Mouse (Mus musculus) intestine, embryonic 15.5 days (tissue): ENCODE data around the gene Cemip. TPM values are rescaled to one million over a fixed set of nuclear protein-coding genes. Genes with fewer than 3 reads are reported as not detected.
A peak's percentile ranks its signal among the peaks of the same experiment; 100 is the strongest.

Source experiments
- ATAC-seq: fragments of 200-750 bp; cut with Nextera tagmentation; 2 replicates; pipeline ENCODE4 v1.8.0; 2017; ENCODE audit warnings: moderate TSS enrichment, moderate library complexity
- H3K27ac ChIP-seq: fragments of 300-500 bp; sonication (generic); 2 replicates; pipeline ENCODE4 v1.5.1; 2015; ENCODE audit warnings: mild to moderate bottlenecking, inconsistent platforms
- H3K27me3 ChIP-seq: fragments of 300-500 bp; sonication (generic); replicated peaks from 2 replicates; pipeline ENCODE4 v1.6.1; 2015; ENCODE audit warnings: inconsistent platforms
- H3K36me3 ChIP-seq: fragments of 300-500 bp; sonication (generic); 2 replicates; pipeline ENCODE4 v1.6.1; 2015; ENCODE audit warnings: inconsistent platforms
- H3K4me1 ChIP-seq: fragments of 300-500 bp; sonication (generic); replicated peaks from 2 replicates; pipeline ENCODE4 v1.6.1; 2015; ENCODE audit warnings: inconsistent platforms
- H3K4me2 ChIP-seq: fragments of 300-500 bp; sonication (generic); replicated peaks from 2 replicates; pipeline ENCODE4 v1.6.1; 2015; ENCODE audit warnings: mild to moderate bottlenecking, inconsistent platforms
- H3K4me3 ChIP-seq: fragments of 300-500 bp; sonication (generic); replicated peaks from 2 replicates; pipeline ENCODE4 v1.5.1; 2015; ENCODE audit warnings: inconsistent platforms
- H3K9ac ChIP-seq: fragments of 300-500 bp; sonication (generic); 2 replicates; pipeline ENCODE4 v1.6.1; 2015; ENCODE audit warnings: inconsistent platforms
- H3K9me3 ChIP-seq: fragments of 300-500 bp; sonication (generic); 2 replicates; pipeline ENCODE4 v1.6.1; 2016; ENCODE audit warnings: inconsistent platforms
- WGBS: fragments of 180-500 bp; shearing (Covaris S2); methylation state at CpG from one replicate; pipeline ENCODE4 v1.1.7; 2015; 5-methylcytosine and 5-hydroxymethylcytosine counted together
- polyA plus RNA-seq: library from polyadenylated mRNA; unstranded; fragments of >200 nt; fragmentation: Nextera tagmentation; extraction: Ambion mirVana; gene quantifications from 2 replicates; pipeline ENCODE4 v1.2.1, GENCODE M21; 2015

Gene Cemip
- polyA plus RNA-seq, 1 experiment from 2014 or later, result 0.44 TPM

DNA sequence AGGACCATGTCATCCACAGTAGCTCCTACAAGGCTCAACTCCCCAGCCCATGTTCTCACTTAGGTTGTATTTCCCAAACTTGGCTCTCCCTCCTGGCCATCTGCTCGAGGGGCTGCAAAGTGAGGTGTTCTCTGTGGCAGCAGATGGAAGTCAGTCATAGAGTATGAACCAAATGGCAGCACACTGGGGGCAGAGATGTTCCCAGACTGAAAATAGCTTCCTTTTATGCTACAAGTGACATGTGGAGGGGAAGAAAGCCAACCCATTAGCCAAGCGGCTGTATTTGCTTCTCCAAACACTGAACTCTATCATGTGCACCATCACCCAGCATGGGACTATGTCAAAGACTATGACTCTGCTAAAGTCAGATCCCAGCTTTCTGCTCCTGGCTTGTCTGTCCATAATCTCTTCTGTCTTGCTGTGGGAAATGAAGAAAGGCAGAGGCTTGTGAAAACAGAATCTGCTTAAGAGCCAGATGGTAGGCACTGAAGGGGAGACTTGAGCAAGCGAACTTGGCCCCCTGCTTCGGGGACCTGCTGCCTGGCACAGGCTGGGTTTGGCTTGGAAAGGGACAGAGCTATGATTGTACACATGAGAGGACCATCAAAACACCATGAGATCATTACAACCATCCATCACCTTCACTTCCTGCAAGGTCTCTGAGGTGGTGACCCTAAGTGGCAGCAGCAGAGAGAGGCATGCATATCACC, 41.6 kb downstream of the Cemip start:
- Histone ChIP-seq H3K36me3 (no peaks in the 10 kb centered on the region), H3K4me3 (no peak overlapping the region), H3K27ac (no peak overlapping the region), H3K4me1 (no peaks in the 10 kb centered on the region), H3K9ac (no peak overlapping the region), H3K27me3 (no peaks in the 10 kb centered on the region), H3K4me2 (no peak overlapping the region), H3K9me3 (no peaks in the 10 kb centered on the region)
- no peak for ATAC-seq
- WGBS, result 78% methylated on average over 4 of the region's 4 CpGs

DNA sequence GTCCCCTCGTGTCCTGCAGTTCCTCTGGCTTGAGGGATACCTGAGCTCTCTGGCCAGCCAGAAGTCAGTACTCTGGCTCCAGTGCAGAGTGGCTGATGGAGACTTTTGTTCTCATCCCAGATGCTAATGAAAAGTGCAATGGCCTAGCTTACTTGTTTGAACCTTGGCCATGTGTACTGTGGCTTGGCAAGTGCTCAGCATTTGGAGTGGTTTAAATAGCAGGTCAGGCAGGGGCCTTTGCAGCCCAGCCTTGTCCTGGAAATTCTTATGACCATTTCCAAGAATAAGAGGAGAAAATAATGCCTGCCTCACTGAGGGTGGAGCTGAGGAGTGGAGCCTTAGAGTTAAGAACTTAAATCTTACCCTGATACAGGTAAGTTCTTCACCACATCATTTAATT, 43.6 kb downstream of the Cemip start:
- no peak for ATAC-seq
- no peaks in the 10 kb centered on the region for H3K36me3 ChIP-seq
- H3K27me3 ChIP-seq, result no peaks in the 10 kb centered on the region
- no peak overlapping the region for H3K4me2 ChIP-seq
- 67% methylated on average over 1 of the region's 1 CpGs for WGBS
- no peak overlapping the region for H3K4me3 ChIP-seq
- H3K9me3 ChIP-seq, result no peaks in the 10 kb centered on the region
- H3K27ac ChIP-seq, result no peak overlapping the region
- no peaks in the 10 kb centered on the region for H3K4me1 ChIP-seq
- no peak overlapping the region for H3K9ac ChIP-seq

DNA sequence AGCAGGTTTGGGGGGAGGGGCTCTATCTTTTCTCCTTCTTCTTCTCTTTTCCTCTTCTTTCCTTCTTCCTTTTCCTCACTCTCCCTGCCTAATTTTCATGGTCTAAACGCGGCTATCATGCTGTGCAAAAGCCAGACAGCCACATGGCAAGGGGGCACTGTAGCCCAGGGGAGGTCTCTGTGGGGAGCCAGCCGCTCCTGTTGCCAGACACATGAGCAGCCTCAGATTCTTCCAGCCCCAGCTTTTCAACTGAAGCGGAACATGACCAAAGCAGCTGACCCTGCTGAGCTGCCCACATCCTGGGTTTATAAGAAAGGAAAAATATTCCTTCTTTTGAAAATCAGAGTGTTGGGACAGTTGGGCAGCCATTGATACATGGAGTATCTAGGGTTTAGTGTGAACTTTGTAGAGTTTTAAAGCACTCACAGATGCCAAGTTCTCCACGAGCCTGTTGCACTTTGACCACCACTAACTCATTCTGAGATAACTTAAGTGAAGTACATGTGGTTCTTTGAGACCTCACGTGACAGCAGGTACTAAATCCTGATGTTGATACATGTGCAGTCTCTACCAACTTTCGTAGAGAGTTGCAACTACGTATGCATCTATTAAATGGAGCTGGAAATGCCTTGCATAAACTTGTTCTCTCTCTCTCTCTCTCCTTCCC, 46.3 kb downstream of the Cemip start:
- no peak overlapping the region for H3K27ac ChIP-seq
- 64% methylated on average over 8 of the region's 8 CpGs for WGBS

GRCm38 (mm10) chr7:84038642-84039041, 47.7 kb downstream of the Cemip start:
- no peaks in the 10 kb centered on the region for H3K4me1 ChIP-seq
- ATAC-seq, result no peak

More for the DNA sequence above, 46.3 kb downstream of the Cemip start:
- H3K27me3 ChIP-seq, result no peaks in the 10 kb centered on the region
- H3K9ac ChIP-seq, result no peak overlapping the region
- H3K36me3 ChIP-seq, result no peaks in the 10 kb centered on the region
- peak; percentile 77 for ATAC-seq
- H3K4me1 ChIP-seq, result no peaks in the 10 kb centered on the region
- no peak overlapping the region for H3K4me3 ChIP-seq
- H3K4me2 ChIP-seq, result no peak overlapping the region
- H3K9me3 ChIP-seq, result no peaks in the 10 kb centered on the region

GRCm38 (mm10) chr7:84032831-84033230, 53.5 kb downstream of the Cemip start:
- Histone ChIP-seq H3K36me3 (no peaks in the 10 kb centered on the region), H3K9ac (no peak overlapping the region), H3K9me3 (no peaks in the 10 kb centered on the region), H3K4me2 (no peak overlapping the region), H3K27ac (no peak overlapping the region), H3K4me1 (peaks cover 7% of the 10 kb centered on the region), H3K27me3 (no peaks in the 10 kb centered on the region), H3K4me3 (no peak overlapping the region)
- 83% methylated on average over 1 of the region's 1 CpGs for WGBS
- ATAC-seq, result no peak

More at GRCm38 (mm10) chr7:84038642-84039041, 47.7 kb downstream of the Cemip start:
- Histone ChIP-seq H3K36me3 (no peaks in the 10 kb centered on the region), H3K9ac (no peak overlapping the region), H3K27me3 (no peaks in the 10 kb centered on the region), H3K4me2 (no peak overlapping the region), H3K4me3 (no peak overlapping the region), H3K27ac (no peak overlapping the region), H3K9me3 (no peaks in the 10 kb centered on the region)
- 90% methylated on average over 10 of the region's 10 CpGs for WGBS

DNA sequence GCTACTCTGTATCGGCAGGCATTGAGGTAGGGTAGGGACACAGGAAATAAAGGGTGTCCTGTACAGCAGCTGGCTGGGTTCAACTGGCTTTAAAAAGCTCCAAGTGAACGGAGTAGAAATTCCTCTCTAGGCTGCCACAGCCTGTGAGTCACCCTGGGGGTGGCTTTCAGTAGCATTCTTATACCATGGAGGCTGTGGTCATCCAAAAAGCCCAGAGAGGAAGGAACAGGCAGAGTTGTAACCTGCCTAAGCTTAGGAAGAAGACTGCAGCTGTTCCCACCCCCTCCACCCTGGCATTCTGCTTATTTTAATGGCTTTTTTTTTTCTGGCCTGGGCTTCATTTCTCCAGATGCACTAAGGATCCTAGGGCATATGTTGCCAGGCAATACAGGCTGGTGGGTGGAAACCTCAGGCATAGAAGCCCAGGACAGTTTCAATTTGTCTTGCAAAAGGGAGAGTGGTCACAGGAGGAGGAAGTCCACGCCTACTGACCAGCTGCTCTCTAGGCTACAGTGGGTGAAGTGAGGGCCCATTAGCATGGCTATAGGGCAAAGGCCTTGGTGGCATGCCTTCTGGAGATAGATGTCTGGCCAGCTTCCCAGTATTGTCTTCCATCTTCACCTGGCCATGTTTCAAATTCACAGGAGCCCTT, 57.1 kb downstream of the Cemip start:
- H3K36me3 ChIP-seq, result no peaks in the 10 kb centered on the region
- no peak for ATAC-seq
- peaks cover 7% of the 10 kb centered on the region for H3K4me1 ChIP-seq
- no peak overlapping the region for H3K4me3 ChIP-seq
- no peak overlapping the region for H3K27ac ChIP-seq
- H3K9ac ChIP-seq, result no peak overlapping the region
- WGBS, result 36% methylated on average over 3 of the region's 3 CpGs
- no peak overlapping the region for H3K4me2 ChIP-seq
- H3K27me3 ChIP-seq, result no peaks in the 10 kb centered on the region
- no peaks in the 10 kb centered on the region for H3K9me3 ChIP-seq

DNA sequence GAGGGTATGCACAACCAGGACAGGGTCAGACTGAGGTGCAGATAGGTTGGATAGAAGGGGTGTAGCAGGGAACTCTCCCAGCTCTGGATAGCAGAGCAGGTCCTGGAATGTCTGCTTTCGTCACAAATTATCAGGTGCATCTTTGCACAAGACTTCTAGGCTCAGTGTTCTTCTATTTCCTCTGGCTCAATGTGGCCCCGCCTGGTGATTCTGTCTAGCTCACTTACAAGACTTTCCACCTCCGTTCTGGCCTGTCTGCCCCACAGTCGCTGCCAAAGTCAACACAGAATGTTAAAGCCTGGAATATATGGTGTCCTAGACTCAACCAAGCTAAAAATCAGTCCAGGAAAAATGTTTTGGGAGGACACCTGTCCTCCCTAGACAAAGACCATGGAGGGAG, 57.9 kb downstream of the Cemip start:
- Histone ChIP-seq H3K4me3 (no peak overlapping the region), H3K9me3 (no peaks in the 10 kb centered on the region), H3K9ac (no peak overlapping the region), H3K36me3 (no peaks in the 10 kb centered on the region), H3K4me1 (peaks cover 7% of the 10 kb centered on the region), H3K4me2 (no peak overlapping the region), H3K27me3 (no peaks in the 10 kb centered on the region), H3K27ac (no peak overlapping the region)
- ATAC-seq, result no peak
- WGBS, result 65% methylated on average over 4 of the region's 4 CpGs

GRCm38 (mm10) chr7:84026950-84027585, 59.2 kb downstream of the Cemip start:
- Histone ChIP-seq H3K36me3 (no peaks in the 10 kb centered on the region), H3K4me1 (peaks cover 7% of the 10 kb centered on the region), H3K4me2 (no peak overlapping the region), H3K27me3 (no peaks in the 10 kb centered on the region), H3K4me3 (no peak overlapping the region), H3K9me3 (no peaks in the 10 kb centered on the region), H3K9ac (no peak overlapping the region), H3K27ac (no peak overlapping the region)
- WGBS, result 75% methylated on average over 1 of the region's 1 CpGs
- ATAC-seq, result no peak

- Histone ChIP-seq H3K9ac (no peak overlapping the region), H3K9me3 (no peaks in the 10 kb centered on the region), H3K27ac (no peak overlapping the region), H3K4me3 (no peak overlapping the region), H3K4me2 (no peak overlapping the region), H3K36me3 (no peaks in the 10 kb centered on the region), H3K27me3 (no peaks in the 10 kb centered on the region), H3K4me1 (peaks cover 7% of the 10 kb centered on the region)
- 75% methylated on average over 4 of the region's 4 CpGs for WGBS
- peak; percentile 65 for ATAC-seq
These were observed 60.2 kb downstream of the Cemip start for GRCm38 (mm10) chr7:84026090-84026489.

DNA sequence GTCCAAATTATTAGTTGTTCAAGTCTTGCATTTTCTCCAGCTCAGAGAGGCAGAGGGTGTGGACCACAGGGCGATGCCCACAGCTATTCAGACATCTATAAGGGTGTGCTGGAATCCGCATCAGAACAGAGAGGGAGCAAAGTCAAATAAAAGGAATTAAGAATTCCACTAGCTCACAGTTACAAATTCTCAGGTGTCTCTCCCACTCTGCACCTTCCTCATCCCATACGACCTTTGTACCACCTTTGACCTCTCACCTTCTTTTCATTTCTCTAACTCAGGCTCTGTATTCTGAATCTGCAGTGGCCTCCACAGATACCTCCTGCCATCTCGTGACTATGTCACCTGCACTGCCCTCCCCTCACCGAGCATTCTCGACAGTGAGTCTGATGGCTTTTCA, 62.8 kb downstream of the Cemip start:
- Histone ChIP-seq H3K27me3 (no peaks in the 10 kb centered on the region), H3K9me3 (no peaks in the 10 kb centered on the region), H3K4me2 (no peak overlapping the region), H3K4me1 (peaks cover under 1% of the 10 kb centered on the region; the same call in 1 of the 2 replicates), H3K9ac (no peak overlapping the region), H3K4me3 (no peak overlapping the region), H3K27ac (no peak overlapping the region), H3K36me3 (no peaks in the 10 kb centered on the region)
- WGBS, result 71% methylated on average over 6 of the region's 6 CpGs
- ATAC-seq, result no peak

GRCm38 (mm10) chr7:84022462-84022861, 63.8 kb downstream of the Cemip start:
- Histone ChIP-seq H3K4me2 (no peak overlapping the region), H3K4me1 (peaks cover 7% of the 10 kb centered on the region; the same call in 1 of the 2 replicates), H3K9ac (no peak overlapping the region), H3K9me3 (no peaks in the 10 kb centered on the region), H3K36me3 (no peaks in the 10 kb centered on the region), H3K4me3 (no peak overlapping the region), H3K27me3 (no peaks in the 10 kb centered on the region), H3K27ac (peak overlapping the region; percentile 32; the same call in 1 of the 2 replicates)
- peak; percentile 76 for ATAC-seq
- WGBS, result 54% methylated on average over 3 of the region's 3 CpGs

- ATAC-seq, result peak; percentile 28; the same call in 1 of the 2 replicates
- H3K36me3 ChIP-seq, result no peaks in the 10 kb centered on the region
- H3K9ac ChIP-seq, result no peak overlapping the region
- H3K4me3 ChIP-seq, result no peak overlapping the region
- H3K4me1 ChIP-seq, result 0 out of 2 replicates have a peak, but pooled peaks cover 7% of the 10 kb centered on the region
- no peaks in the 10 kb centered on the region for H3K9me3 ChIP-seq
- H3K4me2 ChIP-seq, result no peak overlapping the region
- H3K27ac ChIP-seq, result no peak overlapping the region
- no peaks in the 10 kb centered on the region for H3K27me3 ChIP-seq
These were observed 66.9 kb downstream of the Cemip start for GRCm38 (mm10) chr7:84019381-84019780.
